10 mouse cellular contexts compared by ENCODE assay signal in genomic region chr3:8736239-8736953, GRCm38 (mm10).
DNase-seq lines count a peak whose midpoint lies in the region; ATAC-seq lines count a peak whose summit lies in the region.
"Had no signal": no experiment of that assay in that cellular context is flagged by ENCODE, and none has a peak within 500 bp of the region (broad histone marks: within the 10 kb centered on the region; RNA-seq: fewer than 3 reads in every experiment).

No protein-coding gene starts in this region.

- no peak overlapping the region for H3K9ac ChIP-seq in lung, embryonic 15.5 days
- no peak overlapping the region for H3K9ac ChIP-seq in heart, embryonic 15.5 days
- no peak overlapping the region for H3K9ac ChIP-seq in stomach, embryonic 16.5 days (ENCODE audit: low read length)
- H3K9ac ChIP-seq: limb, embryonic 15.5 days had no signal

- no peaks in the 10 kb centered on the region for H3K27me3 ChIP-seq in lung, embryonic 15.5 days
- no peaks in the 10 kb centered on the region for H3K27me3 ChIP-seq in heart, embryonic 15.5 days
- H3K27me3 ChIP-seq in stomach, embryonic 16.5 days (ENCODE audit: control insufficient read depth, insufficient read depth, low read length): no peaks in the 10 kb centered on the region; the same call in 1 of the 2 replicates
- H3K27me3 ChIP-seq: limb, embryonic 15.5 days had no signal

- H3K4me2 ChIP-seq in lung, embryonic 15.5 days: peak overlapping the region; percentile 17; the same call in 1 of the 2 replicates
- H3K4me2 ChIP-seq in heart, embryonic 15.5 days: peak overlapping the region; percentile 24
- no peak overlapping the region for H3K4me2 ChIP-seq in stomach, embryonic 16.5 days (ENCODE audit: low read depth, low read length)
- H3K4me2 ChIP-seq: limb, embryonic 15.5 days had no signal

- WGBS in lung, embryonic 15.5 days: 27% methylated on average over 10 of the region's 10 CpGs
- whole genome bisulfite sequencing in heart, embryonic 15.5 days: 14% methylated on average over 10 of the region's 10 CpGs
- 26% methylated on average over 10 of the region's 10 CpGs for WGBS in stomach, embryonic 16.5 days

- no peak for DNase-seq in lung, adult 18-20 months
- DNase-seq in lung, postnatal 36 days: peak; percentile 54
- DNase-seq in left cerebral cortex, postnatal 14 days (ENCODE audit: low spot score in 2 of 2): no peak
- no peak for DNase-seq in kidney, postnatal 25 days
- no peak for DNase-seq in spleen, adult 12 weeks (ENCODE audit: low spot score)
- DNase-seq: gastrocnemius, postnatal 36 days had no signal

- intact Hi-C loops in left cerebral cortex, postnatal 14 days (cut with DNase I): no loop called here

- H3K36me3 ChIP-seq in lung, embryonic 15.5 days: no peaks in the 10 kb centered on the region
- H3K36me3 ChIP-seq in heart, embryonic 15.5 days: no peaks in the 10 kb centered on the region
- H3K36me3 ChIP-seq in stomach, embryonic 16.5 days (ENCODE audit: control insufficient read depth, insufficient read depth, low read length): no peaks in the 10 kb centered on the region
- H3K36me3 ChIP-seq: limb, embryonic 15.5 days had no signal

- H3K27ac ChIP-seq in lung, embryonic 15.5 days: peak overlapping the region; percentile 11; the same call in 1 of the 2 replicates
- peak overlapping the region; percentile 52 for H3K27ac ChIP-seq in heart, embryonic 15.5 days
- no peak overlapping the region for H3K27ac ChIP-seq in stomach, embryonic 16.5 days (ENCODE audit: low read length)
- H3K27ac ChIP-seq: limb, embryonic 15.5 days had no signal

- H3K9me3 ChIP-seq in lung, embryonic 15.5 days: no peaks in the 10 kb centered on the region
- H3K9me3 ChIP-seq in heart, embryonic 15.5 days (replicated peaks): no peaks in the 10 kb centered on the region
- H3K9me3 ChIP-seq in stomach, embryonic 16.5 days (replicated peaks; ENCODE audit: control insufficient read depth, low read length): no peaks in the 10 kb centered on the region
- H3K9me3 ChIP-seq: limb, embryonic 15.5 days had no signal

- no peak overlapping the region for H3K4me3 ChIP-seq in lung, embryonic 15.5 days
- no peak overlapping the region for H3K4me3 ChIP-seq in heart, embryonic 15.5 days
- no peak overlapping the region for H3K4me3 ChIP-seq in stomach, embryonic 16.5 days (replicated peaks; ENCODE audit: low read length)
- H3K4me3 ChIP-seq: limb, embryonic 15.5 days had no signal

- peak; percentile 90 for ATAC-seq in lung, embryonic 15.5 days (ENCODE audit: borderline replicate concordance, extremely low read depth, low FRiP score, low TSS enrichment)
- peak; percentile 46; the same call in 1 of the 2 replicates for ATAC-seq in heart, embryonic 15.5 days (replicated peaks; ENCODE audit: insufficient number of reproducible peaks, insufficient read depth, low FRiP score, low read depth)
- ATAC-seq in stomach, embryonic 16.5 days (ENCODE audit: insufficient read depth, low FRiP score): peak; percentile 36

- peaks cover 11% of the 10 kb centered on the region for H3K4me1 ChIP-seq in lung, embryonic 15.5 days
- peaks cover 14% of the 10 kb centered on the region for H3K4me1 ChIP-seq in heart, embryonic 15.5 days (replicated peaks)
- H3K4me1 ChIP-seq in stomach, embryonic 16.5 days (ENCODE audit: control insufficient read depth, insufficient read depth, low read length): peaks cover 7% of the 10 kb centered on the region; the same call in 1 of the 2 replicates

Comparison
In these comparisons a context has a peak if more than half of its experiments do, and no peak if none do; other contexts are left out.
1. ATAC-seq: peak in every context shown above with its lines; median percentile 90 in lung, embryonic 15.5 days; 46 in heart, embryonic 15.5 days; 36 in stomach, embryonic 16.5 days.